Mouse (Mus musculus): ENCODE data around the gene Nup85.
A peak's percentile ranks its signal among the peaks of the same experiment; 100 is the strongest.

Gene Nup85

DNA sequence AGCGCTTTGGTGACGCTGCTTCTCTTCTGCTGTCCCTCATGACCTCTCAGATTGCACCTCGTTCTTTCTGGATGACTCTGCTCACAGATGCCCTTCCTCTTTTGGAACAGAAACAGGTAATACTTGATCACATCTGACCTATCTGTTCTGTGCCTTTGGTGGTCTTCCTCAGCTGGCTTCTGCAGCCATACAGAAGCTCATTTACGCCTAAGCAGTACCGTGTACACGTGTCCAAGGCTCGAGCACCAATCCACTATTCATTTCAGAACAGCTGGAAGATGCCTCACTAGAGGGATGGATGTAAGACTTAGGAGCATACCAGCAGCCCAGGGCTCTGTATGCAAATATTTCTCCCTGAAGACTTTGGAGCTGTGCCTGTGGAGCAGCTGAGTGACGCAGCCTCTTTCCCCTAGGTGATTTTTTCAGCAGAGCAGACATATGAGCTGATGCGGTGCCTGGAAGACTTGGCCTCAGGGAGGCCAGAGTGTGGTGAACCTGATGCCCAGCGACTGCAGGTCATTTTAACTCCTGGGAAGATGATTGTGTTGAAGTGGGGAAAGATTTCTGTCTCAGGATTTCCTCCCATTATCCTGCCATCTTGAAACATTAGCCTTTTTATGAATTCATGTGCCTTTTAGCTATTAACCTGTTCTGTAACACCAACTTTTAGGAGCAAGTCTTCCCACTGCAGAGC lies 18.8 kb downstream of the Nup85 start:
- no peak for DNase-seq (ENCODE audit: low read depth)

GRCm38 (mm10) chr11:115584376-115585073 lies 20.3 kb downstream of the Nup85 start:
- no peak for DNase-seq (ENCODE audit: low read depth)

- DNase-seq (ENCODE audit: low read depth), result no peak
These were observed 21.4 kb downstream of the Nup85 start for GRCm38 (mm10) chr11:115585573-115586100.

- no peak for DNase-seq (ENCODE audit: low read depth)
These were observed 22.2 kb downstream of the Nup85 start for GRCm38 (mm10) chr11:115586403-115586802.

GRCm38 (mm10) chr11:115587984-115588383 lies 23.8 kb downstream of the Nup85 start:
- no peak for DNase-seq (ENCODE audit: low read depth)

DNA sequence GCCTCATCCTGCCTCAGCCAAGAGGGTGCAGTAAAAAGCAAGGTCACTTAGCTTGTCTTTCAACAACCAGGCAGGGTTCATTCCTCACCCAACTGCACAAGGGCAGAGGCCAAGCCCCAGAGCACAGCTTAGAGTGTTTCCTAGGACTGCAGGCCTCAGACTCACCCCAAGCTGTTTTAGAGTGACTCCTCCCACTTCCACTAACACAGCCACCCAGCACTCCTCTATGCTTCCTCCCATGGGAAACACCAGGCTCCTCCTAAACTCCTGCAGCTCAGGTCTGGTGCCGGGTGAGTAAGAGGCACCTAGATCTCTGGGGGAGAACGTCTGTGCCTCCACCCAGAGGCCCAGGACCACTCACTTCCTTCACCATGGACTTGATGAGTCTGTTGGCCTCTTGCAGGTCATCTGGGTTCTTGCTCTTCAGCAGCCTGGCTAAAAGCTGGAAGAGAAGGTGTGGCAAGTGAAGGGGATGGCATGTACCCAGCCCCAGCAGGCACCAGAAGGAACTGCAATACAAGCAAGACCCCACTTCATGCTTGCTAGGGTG lies 26.4 kb downstream of the Nup85 start:
- DNase-seq (ENCODE audit: low read depth), result no peak

DNA sequence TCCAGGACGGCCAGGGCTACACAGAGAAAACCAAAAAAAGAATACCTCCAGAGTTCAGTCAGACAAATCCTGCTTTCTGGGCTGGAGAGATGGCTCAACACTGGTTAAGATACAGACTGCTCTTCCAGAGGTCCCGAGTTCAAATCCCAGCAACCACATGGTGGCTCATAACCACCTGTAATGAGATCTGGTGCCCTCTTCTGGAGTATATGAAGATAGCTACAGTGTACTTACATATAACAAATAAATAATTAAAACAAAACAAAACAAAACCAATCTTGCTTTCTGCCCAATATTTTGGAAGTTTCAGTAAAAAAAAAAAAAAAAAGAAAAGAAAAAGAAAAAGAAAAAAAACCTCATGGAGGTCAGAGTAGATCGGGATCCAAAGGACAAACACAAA lies 31.0 kb downstream of the Nup85 start:
- DNase-seq (ENCODE audit: low read depth), result no peak

DNA sequence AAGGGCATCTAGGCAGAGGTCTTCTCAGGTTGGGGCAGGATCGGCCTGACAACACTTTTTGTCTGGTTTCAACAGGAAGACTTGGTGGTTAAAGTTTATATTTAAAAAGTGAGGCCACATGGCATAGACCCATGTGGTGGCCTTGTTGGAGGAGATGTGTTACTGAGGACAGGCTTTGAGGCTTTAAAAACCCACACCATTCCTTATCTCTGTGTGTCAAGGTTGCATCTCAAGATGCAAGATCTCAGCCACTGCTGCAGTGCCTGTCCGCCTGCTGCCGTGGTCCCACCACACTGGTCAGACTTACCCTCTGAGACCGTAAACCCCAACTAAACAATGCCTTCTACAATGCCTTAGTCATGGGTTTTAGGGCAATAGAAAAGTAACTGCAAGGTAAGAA lies 34.1 kb downstream of the Nup85 start:
- DNase-seq (ENCODE audit: low read depth), result no peak

DNA sequence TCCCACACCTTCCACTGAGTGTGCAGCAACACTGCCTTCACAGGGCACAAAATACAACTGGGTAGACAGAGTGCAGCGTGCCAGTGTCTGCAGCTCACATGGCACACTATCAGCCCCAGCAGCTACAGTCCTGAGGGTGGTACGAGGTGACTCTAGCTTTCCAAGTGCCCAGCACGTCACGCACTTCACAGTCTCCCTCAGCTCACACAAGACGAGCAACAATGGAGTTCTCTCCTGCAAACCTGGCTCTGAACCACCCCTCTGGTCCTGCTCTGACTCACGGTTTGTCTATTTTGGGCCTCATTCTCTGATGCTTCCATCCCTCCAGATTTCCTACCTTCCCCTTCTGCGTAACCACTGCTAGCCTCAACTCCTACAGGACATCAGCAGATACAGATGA lies 35.5 kb downstream of the Nup85 start:
- no peak for DNase-seq (ENCODE audit: low read depth)

- DNase-seq (ENCODE audit: low read depth), result no peak
These were observed 36.5 kb downstream of the Nup85 start for GRCm38 (mm10) chr11:115600743-115601142.

DNA sequence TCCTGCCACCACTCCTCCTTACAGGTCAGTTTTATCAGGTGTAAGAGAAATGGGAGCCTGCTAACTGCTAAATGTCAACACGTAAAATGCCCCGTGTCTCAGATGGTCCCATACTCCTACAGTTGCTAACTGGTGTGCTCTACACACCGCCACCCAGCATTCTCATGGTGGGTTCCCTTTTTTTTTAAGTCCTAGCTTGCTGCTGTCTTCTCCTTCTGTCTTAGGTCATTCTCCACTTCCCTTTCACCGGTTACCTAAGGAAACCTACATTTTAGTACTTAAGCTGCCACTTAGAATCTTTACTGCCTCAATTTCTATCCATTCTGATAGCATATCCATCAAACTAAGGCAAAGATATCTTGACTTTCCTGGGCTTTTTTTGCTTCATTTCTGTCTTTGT lies 36.9 kb downstream of the Nup85 start:
- DNase-seq (ENCODE audit: low read depth), result no peak

DNA sequence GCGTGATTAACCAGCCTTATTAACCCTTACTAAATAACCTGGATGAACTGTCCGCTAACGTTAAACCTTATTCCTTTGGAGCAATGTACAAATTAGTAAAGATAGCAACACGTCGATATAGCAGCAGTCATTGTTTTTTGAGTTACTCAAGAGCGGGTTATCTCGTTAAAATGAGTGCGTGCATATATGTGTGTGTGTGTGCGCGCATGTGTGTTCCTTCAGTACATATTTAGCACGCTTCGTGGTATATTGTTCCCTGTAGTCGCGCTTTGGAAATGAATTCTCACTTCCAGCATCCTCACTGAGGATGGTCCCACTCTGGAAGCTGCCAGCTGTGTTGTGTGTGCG lies 38.9 kb downstream of the Nup85 start:
- no peak for DNase-seq (ENCODE audit: low read depth)

GRCm38 (mm10) chr11:115603476-115604303 lies 39.5 kb downstream of the Nup85 start, which contains the start of the genes Mrps7 and Gga3:
TSS of gene Mrps7 (plus strand) at chr11:115603925.
TSS of gene Gga3 (minus strand) at chr11:115604051.
- peak; percentile 81 for DNase-seq (ENCODE audit: low read depth)

DNA sequence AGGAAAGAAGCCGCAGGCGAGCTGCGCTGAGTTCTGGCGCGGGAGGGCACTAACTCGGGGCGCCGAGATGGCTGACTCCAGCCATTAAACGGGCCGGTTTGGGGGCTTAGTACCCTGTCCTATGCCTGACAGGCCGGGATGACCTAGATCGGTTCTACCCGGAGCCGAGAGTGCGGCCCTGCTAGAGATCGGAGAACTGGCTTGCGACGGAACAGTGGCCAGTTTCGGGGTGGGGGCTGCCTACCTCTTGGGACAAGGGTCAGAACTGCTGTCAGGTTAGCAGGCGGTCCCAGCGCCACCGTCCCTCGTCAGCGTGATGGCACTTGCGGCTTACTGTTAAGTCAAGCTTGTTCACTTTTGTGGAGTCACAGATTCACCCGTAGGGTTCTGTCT lies 40.1 kb downstream of the Nup85 start:
- no peak for DNase-seq (ENCODE audit: low read depth)

GRCm38 (mm10) chr11:115606733-115607132 lies 42.5 kb downstream of the Nup85 start:
- DNase-seq (ENCODE audit: low read depth), result no peak

DNA sequence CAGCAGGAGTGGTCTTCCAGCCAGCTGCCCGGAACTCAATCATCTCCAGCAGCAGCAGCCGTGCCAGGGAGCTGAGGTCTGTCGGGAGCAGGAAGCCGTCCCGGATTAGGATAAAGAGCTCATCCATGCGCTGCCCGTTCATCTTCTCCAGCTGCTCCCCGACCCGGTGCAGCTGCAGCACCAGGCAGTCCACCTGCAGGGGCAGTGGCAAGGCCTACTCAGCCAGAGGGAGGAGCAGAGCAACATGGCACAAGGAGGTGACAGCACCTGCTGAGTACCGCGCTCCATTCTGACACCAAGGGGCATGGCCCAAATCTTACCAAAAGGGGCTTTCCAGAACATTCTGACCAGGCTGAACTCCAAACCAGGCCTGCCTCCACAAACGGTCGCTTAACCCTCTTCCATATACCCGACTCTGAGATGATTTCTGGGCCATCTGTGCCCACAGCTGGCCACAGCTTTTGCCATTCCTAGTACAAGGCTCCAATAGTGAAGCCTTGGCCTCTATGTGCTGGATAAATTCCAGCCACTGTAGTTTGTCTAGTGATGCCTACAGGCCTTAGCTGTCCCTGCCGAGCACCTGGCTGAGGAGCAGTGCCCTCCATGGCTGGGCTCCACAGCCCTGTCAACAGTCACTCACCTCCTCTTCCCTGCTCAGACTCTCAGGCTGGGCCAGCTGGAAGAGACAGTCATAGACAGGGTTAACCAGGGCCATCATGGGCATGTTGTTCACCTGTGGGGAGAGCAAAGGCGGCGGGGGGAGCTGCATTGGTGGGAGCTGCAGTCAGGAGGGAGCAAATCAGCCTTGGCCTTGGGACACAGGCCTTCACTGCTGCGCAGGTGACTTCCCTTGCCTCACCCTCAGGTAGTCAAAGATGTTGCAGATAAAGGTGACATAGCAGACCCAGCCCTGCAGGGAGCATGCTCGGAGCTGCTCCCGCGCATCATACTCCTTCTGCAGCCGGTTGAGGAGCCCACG lies 44.5 kb downstream of the Nup85 start:
- DNase-seq (ENCODE audit: low read depth), result no peak

DNA sequence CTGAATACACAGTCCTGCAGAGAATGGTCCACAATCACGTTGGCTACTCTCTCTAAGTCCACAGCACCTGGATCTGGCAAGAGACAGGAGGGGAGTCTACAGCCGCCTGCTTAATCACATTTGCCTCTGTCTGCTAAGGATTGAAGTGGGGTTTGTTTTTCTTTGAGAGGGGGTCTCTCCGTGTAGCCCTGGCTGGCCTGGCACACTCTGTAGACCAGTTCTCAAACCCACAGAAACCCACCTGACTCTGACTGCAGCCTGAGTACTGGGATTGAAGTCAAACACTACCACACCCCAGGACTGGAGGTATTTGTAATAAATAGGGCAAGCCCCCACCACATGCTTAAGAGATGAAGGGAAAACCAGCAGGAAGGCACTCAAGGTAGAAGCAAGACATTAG lies 45.3 kb downstream of the Nup85 start:
- no peak for DNase-seq (ENCODE audit: low read depth)

DNA sequence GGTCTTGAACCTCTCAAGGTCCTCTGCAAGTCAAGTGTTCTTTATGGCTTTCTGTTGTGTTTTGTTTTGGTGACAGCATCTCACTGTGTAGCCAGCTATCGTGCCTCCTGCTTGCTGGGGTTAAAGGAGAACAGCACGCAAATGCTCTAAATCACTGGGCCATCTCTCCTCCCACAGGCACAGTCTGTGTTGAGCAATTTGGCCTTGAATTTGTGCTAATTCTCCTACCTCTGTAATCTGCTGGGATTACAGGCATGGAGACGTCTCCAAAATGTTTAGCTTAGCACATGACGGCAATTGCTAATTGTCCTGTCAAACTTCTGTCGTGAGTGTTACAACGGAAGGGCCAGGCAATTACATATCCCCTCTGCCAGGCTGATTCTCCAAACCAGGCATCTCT lies 46.9 kb downstream of the Nup85 start:
- no peak for DNase-seq (ENCODE audit: low read depth)

DNA sequence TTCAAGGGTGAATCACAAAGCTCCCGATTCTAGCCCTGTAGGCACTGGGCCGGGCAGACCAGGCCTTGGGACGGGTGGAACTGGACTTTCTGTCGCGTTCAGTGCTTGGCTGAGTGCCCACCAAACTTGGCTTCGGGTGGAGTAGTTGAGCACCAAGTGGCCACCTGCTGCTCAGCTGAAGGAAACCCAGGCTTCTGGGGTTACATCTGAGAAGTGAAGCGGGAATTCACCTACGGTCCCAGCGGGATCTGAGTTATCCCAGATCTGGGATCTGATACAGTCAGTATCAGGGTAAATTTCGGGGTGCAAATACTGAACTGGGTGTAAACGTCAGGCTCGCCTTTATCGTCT lies 47.8 kb downstream of the Nup85 start:
- DNase-seq (ENCODE audit: low read depth), result no peak

DNA sequence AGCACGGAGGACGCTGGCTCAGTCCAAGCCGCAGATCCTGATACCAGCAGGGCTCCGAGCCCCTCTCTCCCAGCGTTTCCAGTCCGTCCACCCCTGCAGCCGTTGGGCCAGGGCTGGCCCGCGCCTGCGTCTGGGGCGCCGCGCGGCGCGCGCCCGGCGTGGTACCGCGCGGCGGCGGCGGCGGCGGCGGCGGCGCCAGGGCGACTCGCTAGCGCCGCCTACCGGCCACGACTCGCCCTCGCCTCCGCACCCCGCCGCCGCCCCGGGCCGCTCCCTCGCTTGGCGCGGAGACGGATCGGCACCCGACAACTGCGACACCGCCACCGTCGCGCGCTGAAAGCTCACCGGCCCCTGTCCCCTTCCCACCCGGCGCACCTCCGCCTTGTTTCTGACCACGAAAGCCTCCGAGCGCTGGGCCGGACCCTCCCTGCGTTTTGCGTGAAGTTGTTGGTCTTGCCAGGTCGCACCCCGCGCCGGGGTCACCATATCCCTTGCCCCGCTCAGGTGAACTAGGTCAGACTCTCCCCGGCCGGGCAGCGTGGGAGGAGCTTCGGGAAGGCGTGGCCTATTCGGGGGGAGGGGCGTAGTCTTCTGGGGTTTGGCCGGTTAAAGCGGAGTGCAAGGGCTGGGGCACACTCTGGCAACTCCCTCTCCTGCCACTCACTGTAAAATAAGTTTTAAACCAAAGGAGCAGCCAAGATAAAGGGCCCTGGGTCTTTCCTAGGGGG lies 48.3 kb downstream of the Nup85 start, which contains the start of gene Mif4gd:
Gene Mif4gd, minus strand, starts transcription at position 560 of the 728 bp plus-strand sequence.
- peak; percentile 86 for DNase-seq (ENCODE audit: low read depth)

All from c-Kit-positive CD71-negative TER-119-negative erythroid progenitor cells, embryonic 14.5 days (primary cell).